Mouse (Mus musculus): Measurements from ENCODE around the gene Tnrc18. TPM values are rescaled to one million over a fixed set of nuclear protein-coding genes. Genes with fewer than 3 reads are reported as not detected.
A peak's percentile ranks its signal among the peaks of the same experiment; 100 is the strongest.

Gene Tnrc18
- polyA plus RNA-seq, 1 experiment, result 29.3 TPM

- peaks cover 20% of the 10 kb centered on the region for H3K4me1 ChIP-seq (ENCODE audit: control insufficient read depth, insufficient read depth, low read length)
- H3K27me3 ChIP-seq (ENCODE audit: control insufficient read depth, insufficient read depth, low read length), result no peaks in the 10 kb centered on the region
- DNase-seq, result peak; percentile 76
- TF ChIP-seq CTCF (IDR thresholded peaks at IDR 0.05; ENCODE audit: borderline replicate concordance, insufficient read depth, low read depth, low read length) (peak; percentile 24; the same call in 1 of the 2 replicates), POLR2A (IDR thresholded peaks at IDR 0.05; ENCODE audit: borderline replicate concordance, insufficient read depth, low read length) (no peak)
- WGBS, result 28% methylated on average over 37 of the region's 37 CpGs
- no peak overlapping the region for H3K4me3 ChIP-seq (replicated peaks; ENCODE audit: insufficient read depth, low read depth, low read length)
- peak overlapping the region; percentile 24; the same call in 1 of the 2 replicates for H3K27ac ChIP-seq (ENCODE audit: insufficient read depth, low read length)
Observed at GRCm38 (mm10) chr5:142787304-142787905, 30.1 kb downstream of the Tnrc18 start.

GRCm38 (mm10) chr5:142786709-142787108 is 30.8 kb downstream of the Tnrc18 start:
- Histone ChIP-seq H3K4me3 (replicated peaks; ENCODE audit: insufficient read depth, low read depth, low read length) (no peak overlapping the region), H3K27ac (ENCODE audit: insufficient read depth, low read length) (0 out of 2 replicates have a peak overlapping the region, but pooled peaks have one; percentile 24), H3K27me3 (ENCODE audit: control insufficient read depth, insufficient read depth, low read length) (no peaks in the 10 kb centered on the region), H3K4me1 (ENCODE audit: control insufficient read depth, insufficient read depth, low read length) (peaks cover 20% of the 10 kb centered on the region)
- no peak for DNase-seq
- no peak for TF ChIP-seq CTCF (IDR thresholded peaks at IDR 0.05; ENCODE audit: borderline replicate concordance, insufficient read depth, low read depth, low read length)
- TF ChIP-seq POLR2A (IDR thresholded peaks at IDR 0.05; ENCODE audit: borderline replicate concordance, insufficient read depth, low read length), result no peak
- 92% methylated on average over 5 of the region's 5 CpGs for WGBS

DNA sequence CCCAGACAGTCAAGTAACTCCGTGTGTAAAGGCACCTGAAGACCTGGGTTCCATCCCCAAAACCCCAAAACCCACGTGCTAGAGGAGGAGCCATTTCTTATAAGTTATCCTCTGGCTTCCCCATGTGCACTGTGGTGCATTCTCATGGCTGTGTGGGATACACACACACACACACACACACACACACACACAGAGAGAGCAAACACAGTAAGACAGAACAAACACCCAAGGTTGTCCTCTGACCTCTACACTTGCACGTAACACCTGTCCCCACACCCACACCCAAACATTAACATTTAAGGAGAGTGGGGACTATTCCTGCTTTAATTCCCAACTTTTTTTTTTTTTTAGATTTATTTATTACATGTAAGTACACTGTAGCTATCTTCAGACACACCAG is 31.2 kb downstream of the Tnrc18 start:
- TF ChIP-seq CTCF (IDR thresholded peaks at IDR 0.05; ENCODE audit: borderline replicate concordance, insufficient read depth, low read depth, low read length) (no peak), POLR2A (IDR thresholded peaks at IDR 0.05; ENCODE audit: borderline replicate concordance, insufficient read depth, low read length) (no peak)
- WGBS, result 93% methylated on average over 3 of the region's 3 CpGs

GRCm38 (mm10) chr5:142783142-142783540 is 34.3 kb downstream of the Tnrc18 start:
- Histone ChIP-seq H3K27ac (ENCODE audit: insufficient read depth, low read length) (no peak overlapping the region), H3K4me3 (replicated peaks; ENCODE audit: insufficient read depth, low read depth, low read length) (no peak overlapping the region), H3K4me1 (ENCODE audit: control insufficient read depth, insufficient read depth, low read length) (peaks cover 37% of the 10 kb centered on the region), H3K27me3 (ENCODE audit: control insufficient read depth, insufficient read depth, low read length) (no peaks in the 10 kb centered on the region)
- 43% methylated on average over 7 of the region's 7 CpGs for whole genome bisulfite sequencing
- DNase-seq, result no peak
- TF ChIP-seq POLR2A (IDR thresholded peaks at IDR 0.05; ENCODE audit: borderline replicate concordance, insufficient read depth, low read length) (no peak), CTCF (IDR thresholded peaks at IDR 0.05; ENCODE audit: borderline replicate concordance, insufficient read depth, low read depth, low read length) (no peak)

More for the DNA sequence above, 31.2 kb downstream of the Tnrc18 start:
- no peak for DNase-seq
- Histone ChIP-seq H3K27ac (ENCODE audit: insufficient read depth, low read length) (no peak overlapping the region), H3K4me3 (replicated peaks; ENCODE audit: insufficient read depth, low read depth, low read length) (no peak overlapping the region), H3K27me3 (ENCODE audit: control insufficient read depth, insufficient read depth, low read length) (no peaks in the 10 kb centered on the region), H3K4me1 (ENCODE audit: control insufficient read depth, insufficient read depth, low read length) (peaks cover 21% of the 10 kb centered on the region)

DNA sequence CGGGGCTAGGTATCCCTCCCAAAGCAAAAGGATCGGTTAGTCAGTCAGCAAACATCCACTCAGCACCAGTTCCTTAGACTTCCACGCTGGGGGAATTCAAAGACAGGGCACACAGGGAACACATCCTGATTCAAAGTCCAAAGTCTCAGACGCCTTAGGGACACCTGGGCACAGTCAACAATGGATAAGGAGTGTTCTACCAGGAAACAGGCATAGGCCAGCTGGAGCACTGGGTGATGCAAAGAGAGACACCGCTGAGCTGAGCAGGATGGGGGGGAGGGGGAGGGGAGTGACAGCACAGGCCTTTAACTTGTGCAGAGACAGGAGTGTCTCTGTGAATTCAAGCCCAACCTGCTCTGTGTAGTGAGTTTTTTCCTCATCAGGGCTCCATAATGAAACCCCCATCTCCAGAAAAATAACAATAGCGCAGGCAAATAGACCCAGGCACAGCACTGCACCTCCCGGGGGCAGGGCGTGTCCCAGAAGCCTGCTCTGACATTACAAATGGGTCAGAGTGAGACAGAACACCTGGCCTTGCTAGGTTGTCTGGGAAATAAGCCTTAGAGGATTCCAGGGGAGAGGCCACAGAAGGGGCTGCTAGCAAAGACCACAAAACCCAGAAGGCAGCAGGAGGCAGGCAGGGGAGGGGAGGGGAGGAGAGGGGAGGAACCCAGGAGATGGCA is 34.9 kb downstream of the Tnrc18 start:
- TF ChIP-seq CTCF (IDR thresholded peaks at IDR 0.05; ENCODE audit: borderline replicate concordance, insufficient read depth, low read depth, low read length) (no peak), POLR2A (IDR thresholded peaks at IDR 0.05; ENCODE audit: borderline replicate concordance, insufficient read depth, low read length) (no peak)
- Histone ChIP-seq H3K27ac (ENCODE audit: insufficient read depth, low read length) (no peak overlapping the region), H3K4me3 (replicated peaks; ENCODE audit: insufficient read depth, low read depth, low read length) (no peak overlapping the region), H3K4me1 (ENCODE audit: control insufficient read depth, insufficient read depth, low read length) (peaks cover 32% of the 10 kb centered on the region), H3K27me3 (ENCODE audit: control insufficient read depth, insufficient read depth, low read length) (no peaks in the 10 kb centered on the region)
- WGBS, result 81% methylated on average over 8 of the region's 8 CpGs
- DNase-seq, result no peak

DNA sequence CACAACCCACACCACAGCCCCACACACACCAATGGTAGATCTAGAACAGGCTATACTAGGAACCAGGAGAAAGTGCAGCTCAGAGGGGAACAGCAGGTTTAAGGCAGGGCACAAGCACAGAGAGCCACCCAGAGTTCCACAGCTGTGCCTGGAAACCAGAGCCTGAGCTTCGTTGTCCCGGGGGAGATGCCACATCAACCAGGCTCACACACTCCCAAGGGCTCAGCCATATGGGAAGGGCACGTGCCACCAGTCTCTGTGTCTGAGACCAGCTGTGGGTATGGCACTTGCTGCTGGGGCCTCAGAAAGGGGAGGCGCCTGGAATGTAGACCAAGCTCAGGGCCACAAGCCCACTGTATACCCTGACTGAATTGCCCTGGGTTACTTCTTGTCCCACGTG is 36.9 kb downstream of the Tnrc18 start:
- TF ChIP-seq CTCF (IDR thresholded peaks at IDR 0.05; ENCODE audit: borderline replicate concordance, insufficient read depth, low read depth, low read length) (no peak), POLR2A (IDR thresholded peaks at IDR 0.05; ENCODE audit: borderline replicate concordance, insufficient read depth, low read length) (no peak)
- Histone ChIP-seq H3K4me1 (ENCODE audit: control insufficient read depth, insufficient read depth, low read length) (peaks cover 31% of the 10 kb centered on the region), H3K27ac (ENCODE audit: insufficient read depth, low read length) (no peak overlapping the region), H3K27me3 (ENCODE audit: control insufficient read depth, insufficient read depth, low read length) (no peaks in the 10 kb centered on the region), H3K4me3 (replicated peaks; ENCODE audit: insufficient read depth, low read depth, low read length) (no peak overlapping the region)
- DNase-seq, result no peak
- WGBS, result 30% methylated on average over 5 of the region's 5 CpGs

GRCm38 (mm10) chr5:142778871-142779270 is 38.6 kb downstream of the Tnrc18 start:
- no peak for TF ChIP-seq POLR2A (IDR thresholded peaks at IDR 0.05; ENCODE audit: borderline replicate concordance, insufficient read depth, low read length)
- TF ChIP-seq CTCF (IDR thresholded peaks at IDR 0.05; ENCODE audit: borderline replicate concordance, insufficient read depth, low read depth, low read length), result no peak
- no peak for DNase-seq
- 75% methylated on average over 6 of the region's 6 CpGs for WGBS
- H3K27ac ChIP-seq (ENCODE audit: insufficient read depth, low read length), result no peak overlapping the region
- H3K4me3 ChIP-seq (replicated peaks; ENCODE audit: insufficient read depth, low read depth, low read length), result no peak overlapping the region
- peaks cover 31% of the 10 kb centered on the region for H3K4me1 ChIP-seq (ENCODE audit: control insufficient read depth, insufficient read depth, low read length)
- no peaks in the 10 kb centered on the region for H3K27me3 ChIP-seq (ENCODE audit: control insufficient read depth, insufficient read depth, low read length)

DNA sequence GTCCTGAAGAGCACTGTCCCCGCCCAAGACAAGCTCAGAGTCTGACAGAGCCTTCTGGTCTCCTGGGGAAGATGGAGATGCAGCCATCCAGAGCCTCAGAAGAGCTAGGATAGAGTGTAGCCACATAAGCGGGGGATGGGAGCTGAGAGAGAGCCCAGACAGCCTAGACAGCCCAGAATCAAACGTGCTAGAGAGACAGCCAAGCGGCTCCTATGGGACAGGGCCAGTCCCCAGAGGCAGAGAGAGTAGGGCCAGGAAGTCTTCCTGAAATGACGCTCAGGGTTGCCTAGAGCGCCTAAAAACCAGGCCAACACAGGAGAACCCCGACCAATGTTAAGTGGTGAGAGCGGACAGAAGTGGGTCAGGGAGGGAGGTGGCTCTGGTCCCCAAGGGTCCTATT is 39.3 kb downstream of the Tnrc18 start:
- H3K27ac ChIP-seq (ENCODE audit: insufficient read depth, low read length), result no peak overlapping the region

More for the DNA sequence above, 39.3 kb downstream of the Tnrc18 start:
- Histone ChIP-seq H3K27me3 (ENCODE audit: control insufficient read depth, insufficient read depth, low read length) (no peaks in the 10 kb centered on the region), H3K4me1 (ENCODE audit: control insufficient read depth, insufficient read depth, low read length) (peaks cover 29% of the 10 kb centered on the region), H3K4me3 (replicated peaks; ENCODE audit: insufficient read depth, low read depth, low read length) (no peak overlapping the region)
- WGBS, result 56% methylated on average over 8 of the region's 8 CpGs
- DNase-seq, result no peak
- TF ChIP-seq POLR2A (IDR thresholded peaks at IDR 0.05; ENCODE audit: borderline replicate concordance, insufficient read depth, low read length) (no peak), CTCF (IDR thresholded peaks at IDR 0.05; ENCODE audit: borderline replicate concordance, insufficient read depth, low read depth, low read length) (no peak)
